Mouse (Mus musculus): ENCODE data around the gene Scn2a. TPM values are rescaled to one million over a fixed set of nuclear protein-coding genes. Genes with fewer than 3 reads are reported as not detected.
A peak's percentile ranks its signal among the peaks of the same experiment; 100 is the strongest.

The Scn2a gene
- under 1 TPM; 0.35 to 0.54 TPM for total RNA-seq (2021)
- long read RNA-seq, experiment 1 = 0 reads
- long read RNA-seq, experiment 2 = 0 reads

GRCm38 (mm10) chr2:65620556-65621166 lies at the start of gene Scn2a:
Gene Scn2a, plus strand, starts transcription at chr2:65620771.
- no peak for DNase-seq
- intact Hi-C loops (cut with DNase I) = no loop called here

- DNase-seq = no peak
- intact Hi-C loops (cut with DNase I) = no loop called here
Measured at GRCm38 (mm10) chr2:65587679-65588078, 32.9 kb upstream of the Scn2a start.

GRCm38 (mm10) chr2:65607813-65608212 lies 12.8 kb upstream of the Scn2a start:
- intact Hi-C loops (cut with DNase I) = no loop called here
- DNase-seq = no peak

- intact Hi-C loops (cut with DNase I) = no loop called here
- DNase-seq = no peak
Measured at GRCm38 (mm10) chr2:65611887-65612286, 8.7 kb upstream of the Scn2a start.

- intact Hi-C loops (cut with DNase I) = no loop called here
- DNase-seq = no peak
Measured at GRCm38 (mm10) chr2:65619781-65620180, 790 bp upstream of the Scn2a start.

GRCm38 (mm10) chr2:65621254-65621653 lies 683 bp downstream of the Scn2a start:
- DNase-seq = no peak
- intact Hi-C loops (cut with DNase I) = no loop called here

- no peak for DNase-seq
- intact Hi-C loops (cut with DNase I) = no loop called here
Measured at GRCm38 (mm10) chr2:65621838-65622237, 1.3 kb downstream of the Scn2a start.

- intact Hi-C loops (cut with DNase I) = no loop called here
- DNase-seq = no peak
Measured at GRCm38 (mm10) chr2:65652636-65653035, 32.1 kb downstream of the Scn2a start.

- DNase-seq = no peak
- intact Hi-C loops (cut with DNase I) = no loop called here
Measured at GRCm38 (mm10) chr2:65657031-65657430, 36.5 kb downstream of the Scn2a start.

- no peak for DNase-seq
- intact Hi-C loops (cut with DNase I) = no loop called here
Measured at GRCm38 (mm10) chr2:65658430-65658829, 37.9 kb downstream of the Scn2a start.

- no peak for DNase-seq
- intact Hi-C loops (cut with DNase I) = no loop called here
Measured at GRCm38 (mm10) chr2:65663892-65664291, 43.3 kb downstream of the Scn2a start.

GRCm38 (mm10) chr2:65664481-65664880 lies 43.9 kb downstream of the Scn2a start:
- DNase-seq = no peak
- intact Hi-C loops (cut with DNase I) = no loop called here

- no peak for DNase-seq
- intact Hi-C loops (cut with DNase I) = loop anchor here (5.0 kb wide), 1 partner anchor 268 kb away; no protein-coding TSS in a partner anchor
Measured at GRCm38 (mm10) chr2:65665180-65665579, 44.6 kb downstream of the Scn2a start.

- no peak for DNase-seq
- intact Hi-C loops (cut with DNase I) = loop anchor here (5.0 kb wide), 1 partner anchor 271 kb away; no protein-coding TSS in a partner anchor
Measured at GRCm38 (mm10) chr2:65667590-65668436, 47.2 kb downstream of the Scn2a start.

GRCm38 (mm10) chr2:65668437-65669135 lies 48.0 kb downstream of the Scn2a start:
- peak in 1 of 2 experiments; percentile 36 for DNase-seq
- intact Hi-C loops (cut with DNase I) = loop anchor here (5.0 kb wide), 1 partner anchor 271 kb away; no protein-coding TSS in a partner anchor

- intact Hi-C loops (cut with DNase I) = loop anchor here (5.0 kb wide), 1 partner anchor 272 kb away; no protein-coding TSS in a partner anchor
- DNase-seq = no peak
Measured at GRCm38 (mm10) chr2:65669561-65669960, 49.0 kb downstream of the Scn2a start.

- no peak for DNase-seq
- intact Hi-C loops (cut with DNase I) = no loop called here
Measured at GRCm38 (mm10) chr2:65670153-65670817, 49.7 kb downstream of the Scn2a start.

- intact Hi-C loops (cut with DNase I) = no loop called here
- no peak for DNase-seq
Measured at GRCm38 (mm10) chr2:65679621-65680020, 59.0 kb downstream of the Scn2a start.

- intact Hi-C loops (cut with DNase I) = no loop called here
- DNase-seq = no peak
Measured at GRCm38 (mm10) chr2:65685151-65685550, 64.6 kb downstream of the Scn2a start.

- intact Hi-C loops (cut with DNase I) = no loop called here
- no peak for DNase-seq
Measured at GRCm38 (mm10) chr2:65690456-65691184, 70.0 kb downstream of the Scn2a start.

Measured in gastrocnemius, postnatal 36 days (tissue).